Mouse (Mus musculus) thymus, postnatal 0 days (tissue): Measurements from ENCODE around the gene Sall2. TPM values are rescaled to one million over a fixed set of nuclear protein-coding genes. Genes with fewer than 3 reads are reported as not detected.

Source experiments
- DNase-seq: peaks from one replicate; pipeline ENCODE4 v3.0.0-alpha.2; 2015; ENCODE audit warnings: low spot score
- polyA plus RNA-seq: library from polyadenylated mRNA; unstranded; fragments of >200 nt; fragmentation: Nextera tagmentation; extraction: Ambion mirVana; gene quantifications from 2 replicates; pipeline ENCODE4 v1.2.1, GENCODE M21; 2015

The Sall2 gene
- polyA plus RNA-seq: 6.2 and 7.3 TPM in 2 replicates

DNA sequence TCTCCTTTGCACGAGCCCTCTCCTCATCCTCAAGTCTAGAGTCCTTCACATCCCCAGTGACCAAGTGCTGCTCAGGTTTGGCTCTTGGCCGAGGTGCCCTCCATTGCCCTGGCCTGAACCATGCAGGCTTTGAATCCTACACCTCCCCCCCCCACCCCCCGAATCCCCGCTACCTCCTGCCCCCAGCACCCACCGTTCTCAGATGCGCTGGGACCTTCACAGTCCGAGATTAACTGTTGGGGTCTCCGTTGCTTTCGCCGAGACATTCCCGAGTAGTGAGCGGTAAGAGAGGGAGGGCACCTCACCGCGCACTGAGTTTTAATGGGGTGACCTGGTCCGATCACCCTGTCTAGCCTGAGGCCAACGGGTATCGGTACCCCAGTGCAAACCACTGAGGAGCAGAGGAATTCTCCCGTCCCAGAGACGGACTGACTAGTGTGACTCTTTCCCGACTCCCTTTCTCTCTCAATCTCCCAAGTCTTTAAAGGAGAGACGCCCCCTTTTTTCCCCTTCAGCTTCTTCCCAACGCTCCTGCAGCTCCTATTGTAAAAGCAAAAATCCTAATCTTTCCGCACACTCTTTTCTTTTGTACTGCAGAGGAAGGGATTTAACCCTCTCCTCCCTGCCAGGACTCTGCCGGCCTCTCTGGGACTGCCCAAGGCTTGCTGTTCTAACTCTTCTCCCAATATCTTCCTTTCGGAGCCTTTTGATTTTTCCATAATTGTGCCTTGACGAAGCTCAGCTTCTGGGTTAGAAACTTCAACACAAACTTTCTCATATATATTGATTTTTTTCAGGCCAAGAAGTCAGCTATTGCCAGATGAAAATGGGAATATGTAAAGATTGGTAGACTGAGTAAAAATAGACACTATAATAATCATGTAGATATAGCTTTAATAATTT is at the start of gene Sall2:
Gene Sall2, minus strand, starts transcription at position 853 of the 903 bp plus-strand sequence.
- no peak for DNase-seq

DNA sequence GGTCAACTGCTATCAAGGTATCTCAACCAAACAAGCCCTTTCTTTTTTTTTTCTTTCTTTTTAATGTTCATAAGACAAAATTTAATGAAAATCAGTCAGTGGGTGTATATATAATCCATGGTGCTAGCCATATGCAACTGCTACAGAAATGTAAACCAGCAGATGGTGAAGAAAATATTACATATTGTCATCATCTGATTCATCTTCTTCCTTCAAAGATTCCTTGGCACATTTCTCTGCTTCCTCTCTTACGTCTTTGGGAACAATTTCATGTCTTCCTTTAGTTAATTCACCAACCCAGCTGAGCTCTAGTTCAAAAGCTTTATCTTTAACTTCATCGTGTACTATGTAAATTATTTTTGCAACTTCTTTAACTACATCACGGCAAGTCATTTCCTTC is 40.2 kb upstream of the Sall2 start:
- DNase-seq: no peak

GRCm38 (mm10) chr14:52356308-52356707 is 27.7 kb upstream of the Sall2 start, which contains the start of gene Olfr1513:
Gene Olfr1513 (minus strand): TSS chr14:52356408.
- DNase-seq: no peak

DNA sequence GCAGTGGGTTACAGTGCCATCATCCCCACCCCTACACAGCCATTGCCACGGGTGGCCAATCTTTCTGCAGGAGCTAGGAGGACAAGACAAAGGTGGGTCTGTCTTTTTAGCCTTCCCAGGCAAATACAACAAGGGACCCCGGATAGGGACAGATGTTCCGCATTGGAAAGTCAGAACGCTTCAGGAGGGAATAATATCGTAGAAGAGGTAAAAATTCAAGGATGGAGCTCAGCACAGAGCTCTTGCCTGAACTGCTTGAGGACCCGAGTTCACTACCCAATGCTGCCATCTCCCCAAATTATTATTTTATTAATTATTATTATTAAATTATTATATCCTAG is 10.9 kb upstream of the Sall2 start:
- no peak for DNase-seq

DNA sequence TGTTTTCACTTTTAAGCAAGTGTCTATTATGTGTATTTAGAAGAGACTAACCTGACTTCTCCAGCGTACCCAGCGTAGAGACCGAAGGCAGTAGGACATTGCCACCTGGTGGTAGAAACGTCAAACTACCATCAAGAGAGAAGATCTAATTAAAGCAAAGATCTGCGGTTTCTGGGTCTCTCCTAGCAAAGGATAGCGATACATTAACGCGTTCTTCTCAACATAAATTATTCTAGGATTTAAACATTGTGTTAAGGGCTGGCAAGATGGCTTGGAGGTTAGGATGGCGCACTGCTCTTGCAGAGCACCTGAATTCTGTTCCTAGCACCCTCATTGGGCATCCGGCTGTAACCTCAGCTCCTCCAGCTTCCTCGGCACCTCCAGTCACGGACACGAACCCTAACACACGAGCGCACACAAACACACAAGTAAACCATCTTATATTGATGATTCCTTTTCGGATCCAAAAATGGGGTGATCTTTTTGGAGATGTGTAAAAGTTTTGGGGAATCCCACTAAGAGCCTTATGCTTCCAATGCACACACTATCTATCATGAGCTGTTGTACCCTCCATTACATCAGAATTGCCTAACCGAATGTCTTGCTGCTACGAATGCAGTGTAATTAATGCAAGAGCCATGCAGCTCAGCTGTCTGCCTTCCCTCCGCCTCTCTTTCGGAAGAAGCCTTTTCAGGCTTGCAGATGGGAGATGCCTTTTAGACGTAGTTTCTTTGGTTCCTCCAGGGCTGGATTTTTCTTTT is 10.4 kb upstream of the Sall2 start:
- peak; percentile 85 for DNase-seq

- DNase-seq: no peak
Observed at GRCm38 (mm10) chr14:52332171-52332570, 3.6 kb upstream of the Sall2 start.

- no peak for DNase-seq
Observed at GRCm38 (mm10) chr14:52331069-52331750, 2.6 kb upstream of the Sall2 start.

GRCm38 (mm10) chr14:52327375-52327901 is 1.1 kb downstream of the Sall2 start:
- no peak for DNase-seq

DNA sequence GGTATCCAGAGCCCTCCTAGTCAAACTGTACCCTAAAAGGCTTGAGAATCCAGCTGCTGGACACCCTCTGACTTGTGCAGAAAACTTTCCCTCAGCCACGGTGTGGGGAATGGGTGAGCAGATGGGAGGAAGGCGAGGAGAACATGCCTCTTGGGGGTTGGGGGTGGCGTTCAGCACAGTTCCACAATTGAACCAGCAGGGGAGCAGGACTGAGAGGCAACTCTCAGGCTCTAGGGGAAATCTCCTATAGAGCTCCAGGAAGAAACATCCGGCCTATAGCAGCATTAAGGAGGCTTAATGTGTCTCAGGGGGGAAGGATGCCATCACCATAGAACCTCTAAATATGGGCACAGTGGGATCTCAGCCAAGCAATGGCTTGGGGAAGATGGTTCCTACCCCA is 2.7 kb downstream of the Sall2 start:
- DNase-seq: peak; percentile 17

DNA sequence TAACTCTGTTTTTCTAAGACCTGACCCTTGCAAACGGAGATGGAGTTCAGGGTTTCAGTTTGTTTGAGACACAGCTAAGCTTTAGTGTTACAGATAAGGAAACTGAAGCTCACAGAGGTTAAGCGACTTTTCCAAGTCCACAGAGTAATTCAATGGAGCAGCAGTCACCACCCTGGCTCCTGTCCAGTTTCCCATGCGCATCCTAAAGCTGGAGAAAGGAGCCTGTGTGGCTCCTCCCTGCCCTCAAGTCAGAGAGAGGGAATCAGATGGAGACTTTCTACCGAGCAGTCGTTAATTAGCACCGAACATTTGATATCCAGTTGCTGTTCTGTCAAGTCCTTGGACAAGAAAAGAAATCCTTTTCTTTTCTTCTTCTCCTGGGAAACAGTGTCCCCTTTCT is 9.2 kb downstream of the Sall2 start:
- no peak for DNase-seq

DNA sequence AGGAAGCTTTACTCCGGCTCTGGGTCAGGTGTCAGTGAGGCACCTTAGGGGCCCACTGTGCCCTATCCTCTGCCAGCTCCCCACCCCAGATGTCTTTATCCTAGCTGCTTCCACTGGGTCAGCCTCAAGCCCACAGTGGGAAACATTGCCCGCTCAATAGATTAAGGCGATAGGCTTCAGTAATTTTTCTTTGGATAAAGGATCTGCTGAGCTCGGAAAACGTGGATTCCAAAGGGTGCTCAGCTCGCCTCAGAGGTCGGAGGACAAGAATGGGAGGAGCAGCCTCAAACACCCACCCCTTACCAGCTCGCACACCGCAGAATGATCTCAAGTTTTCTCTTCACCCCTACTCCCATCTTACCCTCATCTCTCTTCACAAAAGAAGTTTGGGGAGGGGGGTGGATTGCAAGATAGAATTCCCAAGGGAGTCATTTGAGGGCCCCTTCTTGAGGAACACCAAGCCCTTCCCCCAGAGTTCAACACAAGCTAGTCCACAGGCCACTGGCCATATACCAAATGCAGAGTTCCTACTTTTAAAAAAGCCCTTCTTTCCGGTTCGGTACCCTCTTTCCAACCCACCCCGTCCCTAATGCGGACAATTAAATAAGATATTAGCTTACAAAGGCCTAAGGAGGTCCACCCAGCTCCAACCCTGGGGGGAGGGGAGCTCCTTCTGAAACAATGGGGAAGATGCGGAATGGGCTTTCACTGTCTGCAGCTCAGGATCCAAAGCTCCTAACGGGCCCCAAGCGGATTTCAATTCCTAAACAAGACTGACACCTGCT is 11.9 kb downstream of the Sall2 start:
- peak; percentile 43 for DNase-seq

DNA sequence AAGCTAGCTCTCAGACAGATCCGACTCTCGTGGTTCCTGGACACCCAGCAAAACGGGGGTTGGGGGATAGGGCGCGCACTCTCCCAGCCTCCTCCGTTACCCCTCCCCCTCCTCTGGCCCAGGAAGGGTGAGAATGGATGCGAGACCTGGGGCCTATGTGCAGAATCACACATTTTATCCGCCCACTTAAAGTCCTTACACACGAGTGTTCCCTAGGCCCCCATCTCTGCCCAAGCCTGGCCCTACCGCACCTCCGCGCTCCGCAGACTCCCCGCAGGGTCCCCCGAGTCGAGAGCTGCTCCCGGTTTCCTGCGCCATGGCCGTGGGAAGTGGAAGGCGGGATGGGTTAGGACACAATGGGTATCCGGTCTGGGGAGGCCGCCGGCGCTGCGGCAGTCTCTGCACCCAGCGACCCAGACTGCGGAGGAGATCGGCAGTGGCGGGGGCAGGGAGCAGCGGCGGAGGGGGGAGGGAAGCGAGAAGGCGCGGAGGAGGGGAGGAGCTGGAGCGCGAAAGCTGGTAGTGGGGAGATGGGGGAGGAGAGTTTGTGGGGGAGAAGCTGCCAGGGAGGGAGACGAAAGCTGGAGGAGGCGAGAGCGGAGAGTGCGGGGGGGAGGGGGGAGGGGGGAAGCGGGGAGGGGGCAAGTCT is 12.6 kb downstream of the Sall2 start:
- DNase-seq: peak; percentile 74

GRCm38 (mm10) chr14:52315283-52315780 is 13.2 kb downstream of the Sall2 start:
- no peak for DNase-seq

DNA sequence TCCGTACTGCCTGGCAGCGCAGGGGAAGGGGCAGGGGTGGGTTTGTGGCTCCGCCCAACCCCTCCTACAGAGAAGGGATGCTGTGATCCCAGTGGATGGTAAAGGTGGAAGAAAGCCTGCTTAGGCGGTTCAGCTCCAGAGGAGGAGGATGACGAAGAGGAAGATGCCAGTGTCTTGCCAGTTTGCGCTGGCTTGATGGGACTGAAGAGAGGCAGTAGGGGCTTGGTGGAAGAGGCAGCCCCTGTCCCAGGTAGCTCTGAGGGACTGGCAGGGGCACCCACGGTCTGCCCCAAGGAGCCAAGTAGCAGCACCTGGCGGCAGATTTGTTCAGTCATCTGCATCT is 13.8 kb downstream of the Sall2 start:
- DNase-seq: no peak

DNA sequence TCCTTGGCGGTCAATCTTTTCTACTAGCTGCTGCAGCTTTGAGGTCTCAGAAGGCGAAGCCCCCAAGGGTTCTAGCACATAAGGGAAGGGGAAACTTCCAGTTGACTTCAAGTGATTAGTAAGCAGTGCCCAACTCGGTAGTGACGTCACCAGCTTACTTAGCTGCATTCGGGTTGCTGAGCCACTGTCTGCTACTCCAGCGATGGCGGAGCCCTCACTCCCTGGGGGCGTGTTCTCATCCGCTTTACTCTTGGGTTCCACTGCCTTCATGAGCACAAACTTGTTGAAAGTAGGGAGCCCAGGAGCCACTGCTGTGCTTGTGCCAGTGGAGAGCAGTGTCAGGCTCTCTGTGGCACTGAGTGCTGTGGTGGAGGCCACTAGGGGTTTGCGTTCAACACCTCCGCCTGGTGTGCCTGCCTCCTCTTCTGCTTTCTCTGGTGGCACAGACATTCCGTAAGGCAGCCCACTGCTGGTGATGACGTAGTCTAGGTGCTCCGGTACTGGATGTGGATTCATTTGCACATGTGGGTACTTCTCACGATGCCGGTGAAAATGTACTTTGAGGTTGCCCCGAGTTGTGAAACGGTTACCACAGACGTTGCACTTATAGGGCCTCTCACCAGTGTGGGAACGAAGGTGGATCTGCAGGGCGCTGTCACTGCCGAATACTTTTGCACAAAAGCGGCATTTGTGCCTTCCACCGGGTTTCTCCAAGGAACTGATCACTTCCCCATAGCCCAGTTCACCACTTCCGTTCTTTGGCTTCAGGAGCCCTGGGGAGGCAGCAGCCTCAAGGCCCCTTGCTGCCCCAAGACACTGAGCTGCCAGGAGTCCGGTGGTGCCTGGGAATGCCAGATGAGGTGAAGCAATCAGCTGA is 14.4 kb downstream of the Sall2 start:
- DNase-seq: no peak

GRCm38 (mm10) chr14:52310906-52311305 is 17.7 kb downstream of the Sall2 start:
- DNase-seq: no peak

DNA sequence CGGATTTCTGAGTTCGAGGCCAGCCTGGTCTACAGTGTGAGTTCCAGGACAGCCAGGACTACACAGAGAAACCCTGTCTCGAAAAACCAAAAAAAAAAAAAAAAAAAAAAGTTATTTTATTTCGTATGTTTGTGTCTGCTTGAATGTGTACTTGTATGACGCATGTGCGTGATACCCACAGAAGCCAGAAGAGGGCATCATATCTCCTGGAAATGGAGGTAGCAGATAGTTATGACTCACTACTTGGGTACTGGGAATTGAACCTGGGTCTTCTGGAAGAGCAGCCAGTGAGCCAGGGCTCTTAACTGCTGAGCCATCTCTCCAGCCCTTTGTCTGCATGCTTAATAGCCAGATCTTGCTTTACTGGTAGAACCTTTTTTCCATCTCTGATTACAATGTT is 18.2 kb downstream of the Sall2 start:
- peak; percentile 18 for DNase-seq

GRCm38 (mm10) chr14:52306100-52306499 is 22.5 kb downstream of the Sall2 start:
- no peak for DNase-seq

- DNase-seq: peak; percentile 93
Observed at GRCm38 (mm10) chr14:52304644-52305271, 23.8 kb downstream of the Sall2 start, which contains the start of gene Mettl3. Gene Mettl3 (minus strand): TSS chr14:52305128.
